Mouse (Mus musculus): Measurements from ENCODE around the gene Mcts1. TPM values are rescaled to one million over a fixed set of nuclear protein-coding genes. Genes with fewer than 3 reads are reported as not detected.

The Mcts1 gene
- total RNA-seq (2021), result 10 to 100 TPM; 82.8 to 86.1 TPM
- long read RNA-seq, experiment 1, transcript Mcts1-201 (6 exons, 783 nt), result major isoform, 40 of 65 reads
- long read RNA-seq, experiment 1, partial matches to known transcripts, result 15 of 65 reads
- long read RNA-seq, experiment 1, other reads (novel, unspliced or antisense), result 10 of 65 reads
- long read RNA-seq, experiment 2, transcript Mcts1-201 (6 exons, 783 nt), result major isoform, 23 of 48 reads
- long read RNA-seq, experiment 2, partial matches to known transcripts, result 3 of 48 reads
- long read RNA-seq, experiment 2, other reads (novel, unspliced or antisense), result 22 of 48 reads

DNA sequence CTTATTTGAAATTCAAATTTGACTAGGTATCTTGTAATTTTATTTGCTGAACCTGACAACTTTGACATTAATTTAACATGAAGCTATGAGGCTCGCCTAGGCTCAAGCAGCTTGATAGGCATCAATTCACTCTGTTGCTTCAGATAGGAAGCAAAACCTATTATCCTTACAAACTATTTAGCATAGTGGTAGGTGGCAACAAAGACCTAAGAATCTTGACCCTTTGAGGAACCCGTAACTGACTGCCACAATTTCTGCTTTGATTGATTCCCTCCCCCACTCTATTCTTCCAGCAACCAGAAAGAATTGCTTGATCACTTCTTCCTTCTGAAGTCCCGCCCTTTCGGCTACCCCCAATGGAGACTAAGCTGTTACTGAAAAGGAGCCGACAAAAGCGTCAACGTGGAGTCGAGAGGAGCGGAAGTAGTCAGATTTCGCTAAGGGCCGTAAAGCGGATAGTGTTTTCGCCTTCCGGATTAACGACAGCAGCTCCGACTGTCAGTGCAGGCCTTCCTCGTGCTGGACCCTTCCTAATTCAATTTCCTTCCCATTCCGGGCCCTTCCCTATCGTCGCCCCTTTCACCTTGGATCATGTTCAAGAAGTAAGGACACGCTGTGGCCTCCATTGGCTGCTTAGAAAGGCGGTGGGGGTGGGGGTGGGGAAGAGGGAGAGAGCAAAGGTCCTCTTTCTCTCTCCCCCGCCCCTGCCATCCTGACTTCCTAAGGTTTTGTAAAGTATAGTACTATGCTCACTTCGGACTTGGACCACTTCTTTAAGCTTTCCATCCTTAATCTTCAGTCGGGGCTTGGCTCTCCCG is at the start of gene Mcts1:
Gene Mcts1 (plus strand): TSS at position 402 of the 818 bp plus-strand sequence.
- peak; percentile 7 to 30 for DNase-seq (ENCODE audit: low spot score in 2 of 2)

DNA sequence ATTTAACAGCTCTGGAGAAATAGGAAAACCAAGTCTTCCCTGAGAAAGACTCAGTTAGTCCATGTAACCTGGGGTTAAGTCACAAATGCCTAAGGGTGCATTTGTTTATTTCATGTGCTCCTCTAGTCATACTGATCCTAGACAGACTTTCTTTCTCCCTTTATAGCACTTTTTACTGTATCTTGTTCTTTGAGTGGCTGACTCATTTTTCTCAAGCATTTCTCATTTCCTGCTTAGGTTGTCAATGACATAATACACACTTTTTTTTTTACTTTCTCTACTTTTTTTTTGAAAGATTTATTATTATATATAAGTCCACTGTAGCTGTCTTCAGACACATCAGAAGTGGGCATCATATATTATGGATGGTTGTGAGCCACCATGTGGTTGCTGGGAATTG is 47.1 kb upstream of the Mcts1 start:
- DNase-seq (ENCODE audit: low spot score in 2 of 2), result no peak

DNA sequence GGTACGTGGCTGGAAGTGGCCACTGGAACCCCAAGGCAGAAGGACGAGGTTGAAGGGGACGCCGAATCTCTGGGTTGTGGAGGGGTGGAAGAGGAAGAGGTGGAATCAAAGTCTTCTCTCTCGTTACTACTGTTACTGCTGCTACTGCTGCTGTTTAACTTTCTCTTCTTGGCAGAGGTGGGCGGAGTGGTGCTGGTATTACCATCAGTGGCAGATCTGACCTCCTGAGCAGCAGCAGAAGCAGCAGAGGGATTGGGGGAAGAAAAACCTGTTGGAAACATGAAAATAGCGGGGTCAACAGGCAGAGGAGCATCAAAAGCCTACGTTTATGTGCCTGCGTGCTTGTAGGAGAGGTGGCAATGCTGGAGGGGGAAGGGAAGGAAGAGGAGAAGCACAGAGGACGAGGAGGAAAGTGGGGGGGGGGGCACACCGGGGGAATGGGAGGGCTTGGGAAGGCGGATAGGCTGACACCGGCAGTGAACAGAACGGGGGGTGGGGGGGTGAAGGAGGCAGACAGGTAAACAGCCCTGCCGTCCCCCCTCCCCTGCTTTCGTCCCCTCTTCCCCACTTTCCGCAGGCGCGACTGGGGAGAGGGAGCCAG is 36.3 kb upstream of the Mcts1 start:
- peak in 1 of 2 experiments; percentile 3 for DNase-seq (ENCODE audit: low spot score in 2 of 2)

DNA sequence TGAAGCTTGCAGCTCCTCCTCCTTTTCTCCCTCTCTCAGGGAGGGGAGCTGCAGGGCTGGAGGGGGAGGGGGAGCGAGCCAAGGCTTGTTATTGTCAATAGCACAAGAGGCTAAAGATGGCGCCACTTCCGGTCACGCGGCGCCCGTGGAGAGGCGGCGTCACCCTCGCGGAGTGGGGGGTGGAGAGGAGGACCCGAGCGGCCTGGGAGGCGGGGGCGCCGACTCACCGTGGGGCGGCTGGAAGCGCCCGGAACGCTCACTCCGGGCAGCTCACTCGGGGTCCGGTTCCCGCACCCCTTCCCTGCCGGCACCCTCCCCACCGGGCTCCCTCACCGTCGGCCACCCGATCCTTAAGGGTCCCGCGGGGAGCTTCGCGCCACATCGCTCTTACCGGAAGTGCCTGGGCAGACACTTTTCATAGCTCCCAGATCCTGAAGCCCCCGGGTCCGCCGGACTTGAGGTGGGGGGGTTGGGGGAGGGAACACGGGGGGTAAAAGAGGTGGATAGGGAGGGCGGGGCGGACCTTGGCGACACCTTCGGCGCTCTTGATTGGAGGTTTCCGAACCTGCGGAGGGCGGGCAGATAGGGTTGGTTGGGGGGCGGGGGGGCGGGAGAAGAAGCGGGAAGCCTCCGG is 35.7 kb upstream of the Mcts1 start:
- DNase-seq (ENCODE audit: low spot score in 2 of 2), result peak; percentile 63 to 75

DNA sequence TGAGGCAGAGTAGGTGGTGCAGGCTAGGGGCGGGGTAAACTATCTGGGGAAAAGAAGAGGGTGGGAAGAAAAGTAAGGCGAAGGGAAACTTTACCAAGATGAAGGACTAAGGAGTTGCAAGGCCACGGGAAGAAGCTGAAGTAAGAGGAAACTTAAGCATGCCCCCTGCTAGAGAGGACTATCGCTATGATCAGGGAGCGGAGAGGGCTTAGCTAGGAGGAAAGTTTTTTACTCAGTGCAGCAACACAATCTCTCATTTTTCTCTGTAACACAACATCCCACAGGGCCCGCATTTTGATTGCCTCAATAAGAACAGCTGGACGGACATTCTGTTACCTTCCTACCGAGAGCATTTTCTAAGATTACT is 35.2 kb upstream of the Mcts1 start:
- no peak for DNase-seq (ENCODE audit: low spot score in 2 of 2)

DNA sequence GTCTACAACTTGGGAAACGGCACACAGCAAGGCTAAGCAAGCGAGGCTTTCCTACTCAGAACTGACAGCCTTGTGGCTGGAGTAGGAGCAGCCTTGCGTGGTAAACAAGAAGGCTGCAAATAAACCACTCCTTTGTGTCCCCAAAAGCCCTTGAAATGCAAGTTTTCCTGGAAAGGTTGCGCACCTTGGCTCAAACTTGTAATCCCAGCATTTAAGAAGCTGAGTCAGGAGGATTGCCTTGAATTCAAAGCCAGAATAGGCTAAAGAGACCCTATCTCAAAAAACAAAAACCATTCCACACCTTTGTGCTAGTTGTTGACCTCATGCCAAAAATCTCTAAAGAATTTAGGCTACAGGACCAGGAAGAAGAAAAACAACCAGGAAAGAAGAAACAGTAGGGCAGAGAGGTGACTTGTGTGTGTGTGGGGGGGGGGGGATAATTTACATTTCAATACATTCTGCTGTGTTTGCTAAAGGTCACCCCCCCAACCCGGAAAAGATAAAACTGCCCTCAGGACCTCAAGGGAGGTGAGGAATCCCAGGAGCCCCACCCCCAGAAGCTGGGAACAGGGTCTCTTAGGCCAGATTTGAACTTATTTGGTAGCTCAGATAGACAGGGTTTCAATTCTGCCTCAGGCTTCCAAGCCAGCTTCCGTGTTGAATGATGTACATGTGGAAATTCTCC is 33.7 kb upstream of the Mcts1 start:
- DNase-seq (ENCODE audit: low spot score in 2 of 2), result no peak

DNA sequence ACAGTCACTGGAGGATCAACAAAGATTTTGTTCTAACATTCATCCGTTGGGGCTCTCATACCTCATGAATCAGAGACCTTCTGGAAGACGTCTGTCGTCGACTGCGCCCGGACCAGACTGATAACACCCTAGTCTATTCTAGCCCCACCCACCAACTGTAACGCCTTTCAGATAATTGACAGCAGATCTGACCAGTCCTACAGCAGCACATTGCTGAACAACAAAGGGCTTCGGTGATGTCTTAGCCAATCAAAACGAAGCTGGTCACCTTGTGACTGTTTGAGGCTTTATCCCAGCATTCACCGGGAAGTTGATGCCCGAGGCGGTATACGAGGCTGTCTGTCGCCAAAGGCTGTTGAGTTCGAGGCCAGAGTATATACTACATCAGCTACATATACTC is 24.3 kb upstream of the Mcts1 start, which contains the start of gene Cul4b:
Gene Cul4b (minus strand): TSS at position 119 of the 400 bp plus-strand sequence.
- no peak for DNase-seq (ENCODE audit: low spot score in 2 of 2)

DNA sequence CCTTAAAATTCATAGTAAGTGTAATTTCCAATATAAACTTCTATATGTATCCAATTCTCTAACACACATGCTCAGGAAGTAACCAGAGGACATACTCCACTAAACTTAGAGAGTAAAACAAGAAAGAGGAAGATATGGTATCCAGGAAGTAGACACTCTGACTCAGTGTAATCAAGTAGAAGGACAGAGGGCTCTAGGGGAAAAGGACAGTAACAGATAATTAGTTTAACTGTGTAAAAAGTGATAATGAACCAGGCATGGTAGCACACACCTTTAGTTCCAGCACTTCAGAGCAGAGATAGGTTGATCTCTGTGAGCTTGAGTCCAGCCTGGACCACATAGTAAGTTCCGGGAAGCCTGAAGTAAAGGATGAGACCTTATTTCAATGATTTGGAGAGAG is 19.2 kb upstream of the Mcts1 start:
- DNase-seq (ENCODE audit: low spot score in 2 of 2), result no peak

DNA sequence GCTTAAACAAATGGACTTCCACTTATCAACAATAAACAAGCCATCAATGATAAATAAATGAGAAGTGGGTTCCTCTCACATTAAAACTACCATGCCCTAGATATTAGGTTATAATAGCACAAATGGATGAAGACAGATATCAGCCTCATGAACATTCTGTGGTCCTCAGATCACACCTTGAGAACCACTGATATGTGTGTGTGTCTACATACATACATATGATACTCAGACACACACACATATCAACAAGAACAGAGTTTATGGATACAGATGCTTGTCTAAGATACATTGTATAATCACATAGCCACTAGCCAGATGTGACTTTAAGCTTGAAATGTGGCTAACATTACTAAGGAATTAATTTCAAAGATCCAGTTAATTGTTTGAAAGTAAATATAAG is 17.1 kb upstream of the Mcts1 start:
- no peak for DNase-seq (ENCODE audit: low spot score in 2 of 2)

DNA sequence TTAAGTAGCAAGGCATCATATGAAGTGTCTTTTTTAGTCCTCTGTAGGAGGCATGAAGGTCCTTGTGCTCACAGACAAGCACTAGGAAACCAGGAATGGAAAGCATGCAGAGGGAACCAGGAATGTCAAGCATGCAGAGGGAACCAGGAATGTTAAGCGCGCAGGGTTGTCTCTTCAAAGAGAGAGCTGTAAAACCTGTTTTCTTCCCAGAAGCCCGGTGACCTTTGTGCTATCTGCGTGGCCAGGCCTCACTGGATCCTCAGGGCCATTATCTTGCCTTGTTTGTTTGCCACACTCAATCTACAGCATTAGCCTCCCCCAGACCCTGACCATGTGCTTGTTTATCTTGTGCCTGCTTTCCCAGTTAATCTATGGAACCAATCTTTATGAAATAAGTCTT is 10.6 kb upstream of the Mcts1 start:
- no peak for DNase-seq (ENCODE audit: low spot score in 2 of 2)

DNA sequence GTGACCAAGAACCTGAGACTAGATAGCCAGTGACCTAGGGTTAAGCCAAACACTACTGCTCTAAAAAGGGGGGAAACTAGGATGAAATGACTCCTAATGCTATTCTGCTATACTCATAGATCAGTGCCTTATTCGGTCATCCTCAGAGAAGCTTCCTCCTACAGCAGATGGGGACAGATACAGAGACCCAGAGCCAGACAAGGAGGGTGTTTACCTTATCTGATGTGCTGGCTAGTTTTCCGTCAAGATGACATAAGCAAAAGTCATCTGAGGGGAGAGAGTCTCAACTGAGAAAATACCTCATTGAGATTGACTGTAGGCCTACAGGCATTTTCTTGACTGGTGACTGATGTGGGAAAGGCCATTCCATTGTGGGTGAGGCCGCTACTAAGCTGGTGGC is 8.6 kb upstream of the Mcts1 start:
- DNase-seq (ENCODE audit: low spot score in 2 of 2), result no peak

DNA sequence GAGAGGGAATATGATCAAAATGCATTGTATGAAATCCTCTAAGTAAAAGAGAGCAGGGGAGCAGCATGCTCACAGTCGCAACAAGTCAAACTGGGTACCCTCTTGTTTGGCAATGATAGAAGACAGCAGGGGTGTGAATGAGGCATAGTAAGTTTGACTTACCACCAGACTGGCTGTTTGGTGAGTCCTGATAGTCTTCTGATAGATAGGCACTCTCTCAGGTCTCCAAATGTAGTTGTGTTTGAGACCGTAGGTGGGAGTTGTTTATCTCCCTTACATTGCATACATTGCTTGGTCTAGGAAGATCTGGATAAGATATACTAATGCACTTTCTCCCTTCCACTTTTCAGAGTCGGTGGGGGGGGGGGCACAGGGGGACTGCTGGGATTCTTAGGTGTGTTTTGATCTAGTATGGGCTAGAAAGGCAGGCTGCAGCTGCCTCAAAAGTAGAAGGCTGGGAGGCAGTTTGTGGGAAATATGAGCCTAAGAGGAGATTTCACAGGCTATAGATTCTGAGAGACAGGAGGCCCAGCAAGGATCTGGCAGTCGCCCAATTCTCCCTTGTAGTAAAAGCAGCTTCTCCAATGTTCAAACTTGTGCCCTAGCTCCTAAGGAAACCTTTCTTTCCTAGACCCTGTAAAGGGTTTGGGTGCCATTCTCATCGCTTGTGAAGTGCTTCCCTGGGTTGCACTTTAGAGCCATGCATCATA is 7.0 kb upstream of the Mcts1 start:
- DNase-seq (ENCODE audit: low spot score in 2 of 2), result no peak

DNA sequence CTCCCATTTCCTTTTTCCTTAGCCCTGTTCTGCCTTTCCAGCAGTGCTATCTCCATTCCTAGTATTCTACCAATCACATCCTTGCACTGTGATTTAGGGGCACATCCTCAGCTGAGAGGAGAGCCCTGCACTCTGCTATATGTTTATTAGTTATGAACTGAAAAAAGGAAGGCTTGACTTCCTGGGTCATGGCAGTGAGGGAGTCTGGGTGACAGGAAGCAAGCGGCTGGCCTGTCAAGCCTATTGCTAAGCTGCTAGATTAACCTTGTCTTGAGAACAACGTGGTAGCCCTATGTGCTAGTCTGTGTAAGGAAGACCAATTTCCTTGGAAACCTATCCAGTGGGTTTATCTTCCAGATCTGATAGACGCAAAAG is 604 bp downstream of the Mcts1 start:
- DNase-seq (ENCODE audit: low spot score in 2 of 2), result peak in 1 of 2 experiments; percentile 4

DNA sequence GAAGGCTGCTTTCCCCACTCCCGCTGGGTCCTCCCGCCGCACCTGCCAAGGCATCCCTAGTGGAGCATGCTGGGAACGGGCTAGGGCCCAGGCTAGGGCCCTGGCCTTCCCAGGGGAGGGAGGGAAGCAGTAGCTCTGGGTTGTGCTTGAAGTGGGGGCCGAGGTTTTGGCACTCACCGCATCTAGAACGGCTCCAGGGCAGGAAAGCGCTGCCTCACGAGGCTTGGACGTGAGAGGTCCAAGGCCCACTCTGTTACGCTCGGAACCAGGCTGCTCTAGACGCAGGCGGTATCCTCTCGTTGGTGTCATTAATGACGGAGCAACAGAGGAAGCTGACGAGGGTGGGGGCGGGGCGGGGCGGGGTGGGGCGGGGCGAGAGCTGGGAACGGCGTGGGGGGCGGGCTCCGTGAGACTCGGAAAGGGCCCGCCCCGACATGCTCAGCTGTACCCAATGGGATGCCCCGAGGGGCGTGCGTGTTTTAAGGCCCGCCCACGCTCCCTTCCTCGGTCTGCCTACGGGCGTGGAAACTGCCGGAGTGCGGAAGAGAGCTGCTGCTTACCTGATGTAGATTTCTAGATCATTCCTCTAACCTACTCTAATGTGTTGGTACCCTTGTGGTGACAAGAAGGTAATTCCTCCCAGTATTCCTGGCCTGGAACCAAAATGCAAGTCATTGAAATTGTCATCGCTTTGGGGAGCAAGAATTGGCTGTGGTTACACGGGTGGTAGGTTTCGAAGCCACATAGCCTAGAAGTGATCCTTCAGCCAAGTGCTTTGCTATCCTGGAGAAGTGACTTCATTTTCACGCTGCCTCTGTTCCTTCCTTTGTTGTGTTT is 34.6 kb downstream of the Mcts1 start, which contains the start of gene C1galt1c1:
Gene C1galt1c1 (minus strand): TSS at position 287 of the 837 bp plus-strand sequence.
- peak; percentile 48 to 77 for DNase-seq (ENCODE audit: low spot score in 2 of 2)

DNA sequence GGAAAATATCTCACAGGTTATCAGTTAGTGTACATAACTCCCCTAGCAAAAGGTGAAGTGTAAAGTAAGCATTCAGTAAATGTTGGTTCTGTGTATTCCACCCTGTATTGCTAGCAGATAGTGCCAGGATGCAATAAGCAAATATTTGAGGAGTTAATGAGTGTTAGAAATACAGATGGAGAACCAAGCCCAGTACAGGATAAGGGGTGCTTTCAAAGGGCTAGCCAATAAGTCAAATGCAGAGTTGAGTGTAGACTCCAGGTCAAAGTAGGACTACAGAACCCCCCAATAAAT is 35.2 kb downstream of the Mcts1 start:
- DNase-seq (ENCODE audit: low spot score in 2 of 2), result no peak

DNA sequence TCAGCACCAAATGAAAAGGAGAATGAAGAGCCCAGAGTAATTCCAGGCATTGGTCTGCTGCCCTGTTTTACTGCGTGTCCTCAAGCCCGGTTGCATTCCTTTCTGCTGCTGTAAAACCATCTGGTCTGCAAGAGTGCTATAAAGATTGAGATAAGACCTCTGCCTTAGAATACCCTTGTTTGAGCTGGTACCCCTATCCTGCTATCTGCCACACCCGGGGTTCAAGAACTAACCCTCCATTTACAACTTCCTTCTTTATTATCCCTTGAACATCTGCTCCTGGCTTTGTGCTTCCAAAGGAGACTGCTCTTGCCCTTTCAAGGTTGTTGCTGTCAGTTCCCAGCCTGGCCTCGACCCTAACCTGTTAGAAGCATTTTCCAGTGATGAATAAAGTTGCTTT is 41.1 kb downstream of the Mcts1 start:
- no peak for DNase-seq (ENCODE audit: low spot score in 2 of 2)

DNA sequence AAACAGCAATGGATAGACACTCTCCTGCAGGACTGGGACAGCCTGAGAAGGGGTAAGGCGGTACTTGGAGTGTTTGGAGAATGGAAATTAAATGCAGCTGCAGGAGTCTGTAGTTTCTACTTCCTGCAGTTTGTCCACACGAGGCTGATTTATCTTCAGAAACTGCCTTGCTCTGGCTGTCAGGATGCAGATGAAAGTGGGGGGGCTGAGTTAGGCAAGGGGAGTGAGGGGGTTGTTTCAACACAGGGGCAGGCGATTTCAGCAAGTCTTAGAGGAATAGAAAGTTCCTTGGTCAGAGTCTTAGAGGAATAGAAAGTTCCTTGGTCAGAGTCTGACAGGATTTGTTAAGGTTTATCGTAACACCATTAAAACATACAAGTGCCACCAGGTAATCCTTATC is 41.8 kb downstream of the Mcts1 start:
- DNase-seq (ENCODE audit: low spot score in 2 of 2), result no peak

DNA sequence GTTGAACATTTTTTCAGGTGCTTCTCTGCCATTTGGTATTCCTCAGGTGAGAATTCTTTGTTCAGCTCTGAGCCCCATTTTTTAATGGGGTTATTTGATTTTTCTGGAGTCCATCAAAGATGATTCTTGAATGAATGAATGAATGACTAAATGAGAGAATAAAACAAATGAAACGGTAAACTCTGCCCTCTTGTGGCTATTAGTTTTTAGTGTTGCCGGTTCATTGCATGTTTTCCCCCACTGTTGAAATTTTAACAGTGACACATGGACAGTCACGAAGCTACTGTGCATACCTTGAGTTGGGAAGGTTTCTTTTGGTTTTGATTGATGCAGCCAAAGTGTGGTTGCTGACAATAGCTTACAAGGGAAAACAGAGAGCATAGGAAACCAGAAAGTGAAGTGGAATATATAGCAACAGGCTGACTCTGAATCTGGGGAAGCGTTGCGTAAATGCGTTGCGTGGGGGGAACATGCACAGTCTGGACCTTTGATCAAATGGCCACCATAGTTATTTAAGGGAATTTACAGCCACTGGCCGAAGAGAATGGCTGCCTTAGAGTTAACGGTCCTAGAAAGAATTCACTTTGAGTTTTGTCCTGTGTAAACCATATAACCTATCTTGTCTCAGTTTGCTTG is 50.1 kb downstream of the Mcts1 start:
- DNase-seq (ENCODE audit: low spot score in 2 of 2), result no peak

DNA sequence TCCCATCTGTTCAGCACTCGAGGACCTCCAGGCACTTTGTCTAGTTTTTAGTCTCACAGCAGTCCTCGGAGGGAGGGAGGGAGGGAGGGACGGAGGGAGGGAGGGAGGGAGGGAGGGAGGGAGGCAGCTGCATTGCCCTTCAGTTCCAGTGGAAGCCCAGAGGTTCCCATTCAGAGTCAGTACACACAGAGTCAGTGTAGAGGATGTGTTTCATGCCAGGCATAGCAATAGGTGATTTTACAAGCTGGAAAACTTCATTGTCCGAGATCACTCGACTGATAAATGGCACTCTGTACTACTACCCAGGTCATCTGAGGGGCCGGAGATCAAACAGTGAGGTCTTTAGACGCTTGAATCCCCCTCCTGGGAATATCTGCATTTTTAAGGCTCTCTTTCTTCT is 50.8 kb downstream of the Mcts1 start:
- DNase-seq (ENCODE audit: low spot score in 2 of 2), result no peak

All from adrenal gland, postnatal 4 days (tissue).